Mouse (Mus musculus): ENCODE measurements around the gene Rrp1. TPM values are rescaled to one million over a fixed set of nuclear protein-coding genes. Genes with fewer than 3 reads are reported as not detected.
A peak's percentile ranks its signal among the peaks of the same experiment; 100 is the strongest.

Rrp1 gene
- polyA plus RNA-seq, 1 experiment from 2014 or later: 402 TPM

DNA sequence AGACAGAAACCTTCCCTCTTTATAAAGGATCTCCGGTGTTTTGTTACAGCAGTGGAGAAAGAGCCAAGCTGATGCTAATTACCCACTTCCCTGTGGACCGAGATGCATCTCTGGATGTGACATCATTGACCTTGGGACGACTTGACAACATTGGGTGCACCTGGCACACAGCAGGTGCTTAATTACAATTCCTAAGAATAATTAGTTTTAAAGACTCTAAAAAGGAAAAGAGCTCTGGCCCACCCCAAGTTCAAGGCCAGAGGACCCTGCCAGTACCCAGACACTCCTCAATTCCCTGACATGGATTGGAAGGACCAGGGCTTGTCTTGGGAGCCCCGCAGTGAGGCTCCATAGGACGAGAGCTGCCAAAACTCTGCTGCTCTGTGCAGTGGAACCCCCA, 28.8 kb upstream of the Rrp1 start:
- H3K9ac ChIP-seq: no peak overlapping the region
- H3K27me3 ChIP-seq: no peaks in the 10 kb centered on the region
- no peak overlapping the region for H3K27ac ChIP-seq (replicated peaks)
- 85% methylated on average over 5 of the region's 5 CpGs for WGBS
- no peak overlapping the region for H3K4me3 ChIP-seq
- no peak for ATAC-seq (ENCODE audit: low FRiP score, low read depth)
- H3K4me2 ChIP-seq: no peak overlapping the region
- H3K9me3 ChIP-seq: no peaks in the 10 kb centered on the region
- no peaks in the 10 kb centered on the region for H3K4me1 ChIP-seq (replicated peaks)
- peaks cover 35% of the 10 kb centered on the region for H3K36me3 ChIP-seq

DNA sequence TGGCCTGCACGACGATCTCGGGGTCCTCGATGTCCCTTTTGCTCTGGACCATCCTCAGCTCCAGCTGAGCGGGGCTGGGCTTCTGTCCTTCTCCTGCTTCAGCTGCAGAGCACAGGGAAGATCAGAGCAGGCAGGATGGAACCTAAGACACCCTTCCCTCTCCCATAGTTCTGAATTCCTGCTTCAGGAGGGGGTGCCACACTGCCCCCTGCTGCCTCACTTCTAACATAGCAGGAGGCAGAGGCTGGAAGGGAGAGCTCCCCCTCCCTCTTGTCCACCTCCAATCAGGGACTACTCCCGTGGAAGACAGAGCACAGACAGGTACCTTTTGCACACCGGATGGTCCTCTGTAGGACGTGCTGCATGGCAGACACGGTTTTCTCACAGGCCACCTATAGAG, 28.0 kb upstream of the Rrp1 start:
- 60% methylated on average over 9 of the region's 9 CpGs for WGBS
- H3K4me1 ChIP-seq (replicated peaks): no peaks in the 10 kb centered on the region

DNA sequence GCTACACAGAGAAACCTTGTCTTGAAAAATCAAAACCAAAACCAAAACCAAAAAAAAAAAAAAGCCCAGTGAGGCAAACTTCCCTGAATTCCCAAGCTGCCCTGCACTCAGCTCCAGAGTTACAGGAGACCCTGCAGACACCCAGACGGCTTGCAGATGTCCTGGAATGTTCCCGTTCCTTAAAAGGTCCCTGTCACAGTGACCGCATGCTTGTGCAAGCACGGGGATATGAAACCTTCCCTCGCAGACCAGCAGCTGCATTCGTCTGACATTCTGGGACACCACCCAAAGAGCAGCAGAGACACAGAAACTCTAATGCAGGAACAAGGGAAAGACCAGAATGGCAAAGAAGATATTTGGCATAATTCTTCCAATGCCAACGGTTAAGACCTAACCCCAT, 27.1 kb upstream of the Rrp1 start:
- 89% methylated on average over 7 of the region's 7 CpGs for WGBS
- no peaks in the 10 kb centered on the region for H3K27me3 ChIP-seq
- H3K27ac ChIP-seq (replicated peaks): no peak overlapping the region
- no peaks in the 10 kb centered on the region for H3K9me3 ChIP-seq
- no peak overlapping the region for H3K4me2 ChIP-seq
- no peak for ATAC-seq (ENCODE audit: low FRiP score, low read depth)
- H3K4me1 ChIP-seq (replicated peaks): no peaks in the 10 kb centered on the region
- peaks cover 24% of the 10 kb centered on the region for H3K36me3 ChIP-seq
- no peak overlapping the region for H3K4me3 ChIP-seq
- H3K9ac ChIP-seq: no peak overlapping the region

More for the DNA sequence above, 28.0 kb upstream of the Rrp1 start:
- Histone ChIP-seq H3K9ac (no peak overlapping the region), H3K4me2 (no peak overlapping the region), H3K36me3 (peaks cover 28% of the 10 kb centered on the region), H3K9me3 (no peaks in the 10 kb centered on the region), H3K27ac (replicated peaks) (no peak overlapping the region), H3K27me3 (no peaks in the 10 kb centered on the region), H3K4me3 (no peak overlapping the region)
- ATAC-seq (ENCODE audit: low FRiP score, low read depth): no peak

DNA sequence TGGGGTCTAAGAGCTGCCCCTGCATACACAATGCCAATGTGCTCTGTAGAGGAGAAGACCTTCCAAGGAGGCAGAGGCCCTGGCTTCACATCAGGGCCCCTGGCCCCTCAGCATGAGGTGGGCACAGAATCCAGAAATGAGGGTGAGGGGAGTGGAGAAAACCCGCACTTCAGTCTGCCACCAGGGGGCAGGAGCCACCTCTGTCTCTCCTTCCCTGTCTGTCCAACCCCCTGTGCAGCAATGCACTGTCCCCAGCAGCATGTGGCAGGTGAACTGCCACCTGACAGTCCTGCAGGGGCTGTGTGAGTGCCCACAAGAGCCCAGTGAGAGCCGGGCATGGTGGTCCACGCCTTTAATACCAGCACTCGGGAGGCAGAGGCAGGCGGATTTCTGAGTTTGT, 26.7 kb upstream of the Rrp1 start:
- H3K27me3 ChIP-seq: no peaks in the 10 kb centered on the region
- H3K4me2 ChIP-seq: no peak overlapping the region
- H3K9me3 ChIP-seq: no peaks in the 10 kb centered on the region
- H3K4me1 ChIP-seq (replicated peaks): no peaks in the 10 kb centered on the region
- no peak overlapping the region for H3K4me3 ChIP-seq
- peaks cover 21% of the 10 kb centered on the region for H3K36me3 ChIP-seq
- no peak for ATAC-seq (ENCODE audit: low FRiP score, low read depth)
- 63% methylated on average over 5 of the region's 5 CpGs for WGBS
- no peak overlapping the region for H3K9ac ChIP-seq
- no peak overlapping the region for H3K27ac ChIP-seq (replicated peaks)

DNA sequence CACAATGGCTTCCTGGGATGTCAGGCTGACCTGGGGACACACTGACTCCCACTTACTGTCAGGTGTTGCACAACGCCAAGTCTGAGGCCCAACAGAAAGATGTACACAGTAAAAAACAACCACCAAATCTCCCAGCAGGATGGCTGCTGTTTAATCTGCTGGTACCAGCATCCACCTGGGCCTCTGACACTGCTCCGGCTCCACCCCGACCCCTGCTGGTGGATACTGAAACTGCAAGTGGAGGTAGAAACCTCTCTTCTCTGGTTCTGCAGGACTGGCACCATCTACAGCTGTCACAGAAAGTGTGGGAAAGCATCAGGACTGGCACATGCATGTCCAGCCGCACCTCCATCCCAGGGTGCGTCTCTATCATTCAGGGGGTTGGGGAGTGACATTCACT, 25.3 kb upstream of the Rrp1 start:
- H3K36me3 ChIP-seq: peaks cover 9% of the 10 kb centered on the region
- H3K4me2 ChIP-seq: no peak overlapping the region
- no peaks in the 10 kb centered on the region for H3K4me1 ChIP-seq (replicated peaks)
- H3K27me3 ChIP-seq: no peaks in the 10 kb centered on the region
- 12% methylated on average over 5 of the region's 5 CpGs for WGBS
- no peak overlapping the region; the same call in 1 of the 2 replicates for H3K27ac ChIP-seq (replicated peaks)
- no peak; the same call in 1 of the 2 replicates for ATAC-seq (ENCODE audit: low FRiP score, low read depth)
- H3K9me3 ChIP-seq: no peaks in the 10 kb centered on the region
- no peak overlapping the region for H3K9ac ChIP-seq
- H3K4me3 ChIP-seq: no peak overlapping the region

DNA sequence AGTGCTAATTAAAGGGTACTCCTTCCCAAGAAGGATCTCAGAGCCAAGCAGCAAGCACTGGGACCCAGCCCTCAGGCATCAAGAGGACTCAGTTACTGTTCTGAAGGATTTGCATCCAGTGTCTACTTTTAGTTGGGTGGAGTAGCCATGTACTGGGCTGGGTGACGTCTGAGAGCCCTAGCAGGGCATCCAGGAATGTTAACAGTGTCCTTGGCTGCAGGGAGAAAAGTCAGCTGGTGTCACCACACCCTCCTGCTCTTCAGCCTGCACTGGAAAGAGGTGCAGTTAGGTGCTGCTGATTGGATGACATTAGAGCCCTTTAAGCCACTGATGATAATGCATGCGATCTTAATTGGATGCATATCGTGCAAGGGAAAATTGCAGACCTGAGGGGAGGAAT, 20.0 kb upstream of the Rrp1 start:
- H3K27ac ChIP-seq (replicated peaks): no peak overlapping the region
- H3K27me3 ChIP-seq: no peaks in the 10 kb centered on the region
- 74% methylated on average over 3 of the region's 3 CpGs for WGBS
- H3K9me3 ChIP-seq: no peaks in the 10 kb centered on the region
- no peak overlapping the region for H3K4me3 ChIP-seq
- H3K36me3 ChIP-seq: peaks cover 9% of the 10 kb centered on the region
- H3K4me1 ChIP-seq (replicated peaks): no peaks in the 10 kb centered on the region
- ATAC-seq (ENCODE audit: low FRiP score, low read depth): no peak
- H3K9ac ChIP-seq: no peak overlapping the region
- H3K4me2 ChIP-seq: no peak overlapping the region

DNA sequence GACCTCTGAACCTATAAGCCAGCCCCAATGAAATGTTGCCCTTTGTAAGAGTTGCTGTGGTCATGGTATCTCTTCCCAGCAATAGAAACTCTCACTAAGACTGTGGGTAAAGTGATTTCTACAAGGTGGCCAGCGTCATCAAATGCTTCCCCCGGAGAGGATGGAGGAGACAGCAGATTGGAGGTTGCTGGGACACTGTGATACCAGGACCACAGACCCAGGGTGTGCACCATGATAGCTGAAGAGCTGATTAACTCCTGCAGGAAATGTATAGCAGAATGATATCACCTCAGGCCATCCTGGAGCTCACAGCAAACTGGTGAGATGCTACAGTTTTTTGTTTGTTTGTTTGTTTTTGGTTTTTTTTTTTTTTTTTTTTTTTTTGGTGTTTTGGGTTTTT, 16.9 kb upstream of the Rrp1 start:
- Histone ChIP-seq H3K4me1 (replicated peaks) (peaks cover 18% of the 10 kb centered on the region), H3K4me3 (no peak overlapping the region), H3K27me3 (no peaks in the 10 kb centered on the region), H3K9ac (no peak overlapping the region), H3K9me3 (no peaks in the 10 kb centered on the region), H3K27ac (replicated peaks) (no peak overlapping the region), H3K36me3 (peaks cover 16% of the 10 kb centered on the region), H3K4me2 (no peak overlapping the region)
- 85% methylated on average over 2 of the region's 2 CpGs for WGBS
- ATAC-seq (ENCODE audit: low FRiP score, low read depth): no peak

DNA sequence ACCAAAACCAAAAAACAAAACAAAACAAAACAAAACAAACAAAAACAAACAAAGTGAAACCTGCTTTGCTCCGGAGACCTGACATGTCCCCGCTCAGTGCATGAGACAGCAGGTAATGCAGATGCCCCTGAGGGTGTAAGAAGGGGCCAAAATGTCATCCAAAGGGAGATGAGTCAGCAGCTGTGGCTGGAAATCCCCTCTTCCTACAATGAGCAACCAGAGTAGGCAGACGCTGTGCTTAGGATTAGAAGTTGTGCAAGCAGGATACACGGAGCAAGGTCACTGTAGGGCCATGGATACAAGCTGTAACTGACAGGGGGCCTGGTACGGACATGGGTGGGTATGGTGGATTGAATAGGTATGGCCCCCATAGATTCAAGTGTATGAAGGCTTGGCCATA, 16.3 kb upstream of the Rrp1 start:
- Histone ChIP-seq H3K36me3 (peaks cover 16% of the 10 kb centered on the region), H3K27ac (replicated peaks) (no peak overlapping the region), H3K27me3 (no peaks in the 10 kb centered on the region), H3K4me1 (replicated peaks) (peaks cover 18% of the 10 kb centered on the region), H3K4me2 (no peak overlapping the region), H3K9ac (no peak overlapping the region), H3K9me3 (no peaks in the 10 kb centered on the region), H3K4me3 (no peak overlapping the region)
- ATAC-seq (ENCODE audit: low FRiP score, low read depth): no peak
- 90% methylated on average over 5 of the region's 5 CpGs for WGBS

DNA sequence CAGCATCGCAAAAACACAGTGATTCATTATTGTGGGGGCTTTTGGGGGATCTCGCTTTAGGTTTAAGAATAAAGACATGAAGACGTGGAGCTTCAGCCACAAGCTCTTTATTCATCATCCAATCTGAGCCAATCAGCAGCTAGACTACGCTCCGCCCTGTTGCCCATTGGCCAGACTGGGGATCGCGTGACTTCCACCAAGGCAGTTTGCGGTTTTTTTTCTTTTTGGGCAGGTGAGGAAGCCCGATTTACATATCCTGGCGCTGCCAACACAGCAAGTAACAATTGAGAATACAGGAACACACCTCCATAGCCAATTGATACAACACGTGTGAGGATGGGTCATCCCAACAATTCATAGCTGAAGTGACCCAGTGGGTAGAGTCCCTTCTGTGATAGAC, 15.2 kb upstream of the Rrp1 start:
- peaks cover 16% of the 10 kb centered on the region for H3K36me3 ChIP-seq
- no peak for ATAC-seq (ENCODE audit: low FRiP score, low read depth)
- H3K9me3 ChIP-seq: no peaks in the 10 kb centered on the region
- H3K9ac ChIP-seq: no peak overlapping the region
- no peak overlapping the region for H3K4me3 ChIP-seq
- H3K4me2 ChIP-seq: no peak overlapping the region
- H3K27ac ChIP-seq (replicated peaks): no peak overlapping the region
- H3K27me3 ChIP-seq: no peaks in the 10 kb centered on the region
- peaks cover 18% of the 10 kb centered on the region for H3K4me1 ChIP-seq (replicated peaks)
- WGBS: 93% methylated on average over 11 of the region's 11 CpGs

DNA sequence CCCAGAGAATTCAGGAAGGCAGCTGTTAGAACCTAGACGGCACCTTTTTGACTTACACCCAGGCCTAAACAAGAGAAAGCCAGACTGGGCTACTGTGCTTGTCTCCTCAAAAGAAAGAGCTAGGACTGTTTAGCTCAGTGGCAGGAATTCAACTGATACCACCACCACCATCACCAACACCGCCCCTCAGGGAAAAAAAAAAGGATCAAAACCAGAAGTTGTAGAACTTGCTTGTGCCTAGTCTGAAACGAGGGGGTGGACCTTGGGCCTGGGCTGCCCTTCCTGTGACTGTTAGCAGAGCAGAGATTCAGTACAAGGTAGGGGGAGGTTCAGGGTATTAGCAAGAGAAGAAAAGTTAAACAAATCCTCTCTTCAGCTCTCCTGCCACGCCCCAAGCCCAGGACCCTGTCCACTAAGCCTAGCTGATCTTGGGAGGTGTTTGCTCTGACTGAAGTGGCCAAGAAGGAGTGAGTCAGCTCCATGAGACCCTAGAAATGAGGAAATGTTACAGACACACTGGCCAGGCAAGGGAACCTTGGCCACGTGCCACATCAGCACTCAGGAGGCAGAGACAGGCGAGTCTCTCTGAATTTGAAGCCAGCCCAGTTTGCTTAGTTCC, 13.4 kb upstream of the Rrp1 start:
- Histone ChIP-seq H3K4me3 (peak overlapping the region; percentile 94), H3K36me3 (peaks cover 16% of the 10 kb centered on the region), H3K9ac (peak overlapping the region; percentile 94), H3K27me3 (no peaks in the 10 kb centered on the region), H3K4me1 (replicated peaks) (peaks cover 18% of the 10 kb centered on the region), H3K9me3 (no peaks in the 10 kb centered on the region), H3K27ac (replicated peaks) (peak overlapping the region; percentile 78; the same call in 1 of the 2 replicates), H3K4me2 (peak overlapping the region; percentile 73)
- no peak for ATAC-seq (ENCODE audit: low FRiP score, low read depth)
- WGBS: 56% methylated on average over 6 of the region's 6 CpGs

DNA sequence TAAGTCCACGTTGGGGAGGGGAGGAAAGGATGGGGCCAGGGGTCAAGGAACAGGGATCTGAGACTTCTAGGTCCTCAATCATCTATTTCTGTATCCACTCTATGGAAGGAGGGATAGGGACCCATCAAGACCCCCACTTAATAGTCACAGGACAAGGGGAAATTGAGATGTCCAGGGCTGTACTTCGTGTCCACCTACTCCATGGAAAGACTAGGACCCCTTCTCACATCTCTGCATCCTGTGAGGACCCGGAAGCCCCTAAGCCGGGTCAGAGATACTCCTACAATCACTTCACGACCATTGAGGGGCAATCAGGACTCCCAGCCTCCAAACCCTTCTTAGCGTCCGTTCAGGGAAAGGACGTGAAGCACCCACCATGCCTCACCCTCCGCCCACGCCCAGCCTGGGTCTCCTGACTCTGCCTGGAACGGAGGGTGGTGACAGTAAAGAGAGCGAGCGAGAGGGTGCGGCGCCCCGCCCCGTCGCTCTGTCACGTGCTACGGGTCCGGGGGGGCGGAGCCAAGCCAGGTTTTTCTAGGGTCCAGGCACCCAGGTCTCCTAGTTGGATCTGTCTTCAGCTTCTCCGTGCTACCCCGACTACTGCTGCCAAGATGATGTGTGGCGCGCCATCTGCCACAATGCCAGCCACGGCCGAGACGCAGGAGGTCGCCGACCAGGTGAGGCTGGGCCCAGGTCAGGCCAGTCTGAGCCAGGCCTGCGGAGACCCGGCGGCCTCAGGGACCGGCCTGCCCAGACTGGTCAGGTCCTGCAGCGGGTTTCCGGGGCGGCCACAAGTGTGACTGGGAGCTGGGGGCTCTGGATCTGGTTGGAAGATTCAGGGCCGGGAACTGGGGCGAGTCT, 12.6 kb upstream of the Rrp1 start, which contains the start of gene Cstb:
Cstb (plus strand) TSS at position 489 of the 861 bp plus-strand sequence.
- WGBS: 1% methylated on average over 40 of the region's 40 CpGs
- Histone ChIP-seq H3K4me3 (peak within 1 kb of the TSS; percentile 94), H3K27me3 (no peaks in the 10 kb centered on the region), H3K4me2 (peak within 1 kb of the TSS; percentile 73), H3K9ac (peak within 1 kb of the TSS; percentile 94), H3K4me1 (replicated peaks) (peaks cover 18% of the 10 kb centered on the region), H3K36me3 (peaks cover 16% of the 10 kb centered on the region), H3K9me3 (no peaks in the 10 kb centered on the region), H3K27ac (replicated peaks) (peak within 1 kb of the TSS; percentile 78)
- peak; percentile 95 for ATAC-seq (ENCODE audit: low FRiP score, low read depth)

DNA sequence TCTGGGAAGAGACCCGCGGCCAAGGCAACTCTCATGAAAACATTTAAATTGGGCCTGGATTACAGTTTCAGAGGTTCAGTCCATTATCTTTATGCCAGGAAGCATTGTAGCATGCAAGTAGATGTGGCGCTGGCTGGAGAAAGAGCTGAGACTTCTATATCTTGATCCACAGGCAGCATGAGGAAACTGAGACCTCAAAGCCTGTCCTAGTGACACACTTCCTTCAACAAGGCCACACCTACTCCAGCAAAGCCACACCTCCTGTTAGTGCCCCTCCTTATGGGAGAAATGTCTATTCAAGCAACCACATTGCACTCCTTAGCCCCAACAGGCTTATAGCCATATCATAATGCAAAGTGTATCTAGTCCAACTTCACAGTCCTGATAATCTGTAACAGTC, 9.8 kb upstream of the Rrp1 start:
- Histone ChIP-seq H3K4me3 (no peak overlapping the region), H3K27ac (replicated peaks) (no peak overlapping the region), H3K4me2 (no peak overlapping the region), H3K36me3 (peaks cover 5% of the 10 kb centered on the region), H3K9me3 (no peaks in the 10 kb centered on the region), H3K9ac (no peak overlapping the region), H3K4me1 (replicated peaks) (peaks cover 18% of the 10 kb centered on the region), H3K27me3 (no peaks in the 10 kb centered on the region)
- 98% methylated on average over 3 of the region's 3 CpGs for WGBS
- ATAC-seq (ENCODE audit: low FRiP score, low read depth): no peak

Measured in hindbrain, embryonic 15.5 days (tissue).